26 mouse cellular contexts compared by ENCODE assay signal in the genomic region with DNA sequence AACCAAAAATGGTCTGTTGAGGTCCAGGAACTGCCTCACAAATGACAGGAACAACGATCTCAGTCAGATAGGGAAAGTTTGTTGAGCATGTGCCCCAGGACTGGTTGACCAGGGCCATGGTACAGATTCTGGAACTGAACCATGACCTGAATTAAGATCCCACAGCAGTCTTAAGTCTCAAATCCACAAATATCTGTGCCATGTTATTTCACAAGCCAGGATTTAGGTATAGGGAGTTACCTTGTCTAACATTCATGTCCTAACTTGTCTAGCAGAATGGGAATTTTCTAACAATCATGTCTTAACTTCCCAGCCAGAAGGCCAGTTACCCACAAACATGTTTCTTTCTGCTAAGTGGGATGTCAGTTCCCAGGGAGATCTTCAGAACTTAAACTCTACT.
"Had no signal": no experiment of that assay in that cellular context is flagged by ENCODE, and none has a peak within 500 bp of the region (broad histone marks: within the 10 kb centered on the region; RNA-seq: fewer than 3 reads in every experiment).

No protein-coding gene starts in this region.

- H3K27ac ChIP-seq: heart, adult 2 months; heart, embryonic 13.5 days; heart, embryonic 15.5 days; hindbrain, embryonic 13.5 days; hindbrain, embryonic 15.5 days; hindbrain, postnatal 0 days; kidney, embryonic 15.5 days; kidney, postnatal 0 days; layer of hippocampus, adult 2 months; limb, embryonic 13.5 days; limb, embryonic 15.5 days; liver, embryonic 12.5 days; liver, embryonic 14.5 days had no signal

- H3K9ac ChIP-seq: heart, embryonic 13.5 days; heart, embryonic 15.5 days; hindbrain, embryonic 13.5 days; hindbrain, embryonic 15.5 days; kidney, embryonic 15.5 days; limb, embryonic 13.5 days; limb, embryonic 15.5 days; liver, embryonic 12.5 days; liver, embryonic 14.5 days had no signal

- ATAC-seq: hindbrain, postnatal 0 days; liver, embryonic 12.5 days had no signal

- H3K9me3 ChIP-seq: heart, embryonic 13.5 days; heart, embryonic 15.5 days; hindbrain, embryonic 13.5 days; hindbrain, embryonic 15.5 days; kidney, embryonic 15.5 days; limb, embryonic 13.5 days; limb, embryonic 15.5 days; liver, embryonic 12.5 days had no signal

- H3K4me1 ChIP-seq: heart, embryonic 13.5 days; heart, embryonic 15.5 days; hindbrain, embryonic 13.5 days; hindbrain, embryonic 15.5 days; kidney, embryonic 15.5 days; limb, embryonic 13.5 days; limb, embryonic 15.5 days; liver, embryonic 12.5 days had no signal

- H3K27me3 ChIP-seq: heart, embryonic 13.5 days; heart, embryonic 15.5 days; hindbrain, embryonic 13.5 days; hindbrain, embryonic 15.5 days; kidney, embryonic 15.5 days; limb, embryonic 13.5 days; limb, embryonic 15.5 days; liver, embryonic 12.5 days had no signal

- H3K4me3 ChIP-seq: heart, adult 2 months; heart, embryonic 13.5 days; heart, embryonic 15.5 days; hindbrain, embryonic 13.5 days; hindbrain, embryonic 15.5 days; kidney, embryonic 15.5 days; layer of hippocampus, adult 2 months; limb, embryonic 13.5 days; limb, embryonic 15.5 days; liver, embryonic 12.5 days had no signal

- H3K36me3 ChIP-seq: heart, embryonic 13.5 days; heart, embryonic 15.5 days; hindbrain, embryonic 13.5 days; hindbrain, embryonic 15.5 days; kidney, embryonic 15.5 days; limb, embryonic 13.5 days; limb, embryonic 15.5 days; liver, embryonic 12.5 days had no signal

- H3K4me2 ChIP-seq: heart, embryonic 11.5 days; heart, embryonic 13.5 days; heart, embryonic 15.5 days; hindbrain, embryonic 13.5 days; hindbrain, embryonic 15.5 days; kidney, embryonic 15.5 days; limb, embryonic 13.5 days; limb, embryonic 15.5 days; liver, embryonic 12.5 days had no signal

- DNase-seq: gastrocnemius, postnatal 14 days; heart, adult 11 months; heart, adult 2 months; heart, postnatal 14 days; heart, postnatal 36 days; kidney, adult 11 months; kidney, adult 2 months; kidney, adult 9 months; kidney, postnatal 14 days; kidney, postnatal 4 days; layer of hippocampus, adult 9-11 months; layer of hippocampus, postnatal 36 days; left cerebral cortex, postnatal 4 days had no signal
